Mouse (Mus musculus) heart, postnatal 36 days (tissue): ENCODE data around the gene BC107364. TPM values are rescaled to one million over a fixed set of nuclear protein-coding genes. Genes with fewer than 3 reads are reported as not detected.
"Not testable (repeated sequence)": the region's sequence is repeated elsewhere in the genome, so short reads cannot be mapped to it uniquely, and the experiment has no call there.

Experiments used
- DNase-seq, 2 experiments: peaks; one replicate each; pipeline ENCODE4 v3.0.0; 2021 to 2022
- intact Hi-C: fragments of 180-260 bp; cut with DNase I; formaldehyde crosslinking; loops from one replicate; pipeline ENCODE4 v1.15.1; 2025
- total RNA-seq, 2 experiments: library from RNA; stranded (reverse); gene quantifications; 2 replicates each; pipeline ENCODE4 v1.2.3; 2021

BC107364 gene
- total RNA-seq, 2 experiments from 2014 or later = not detected

- intact Hi-C loops = no loop called here
- no peak for DNase-seq
Observed at GRCm38 (mm10) chr3:96417850-96418815, 34.0 kb downstream of the BC107364 start.

GRCm38 (mm10) chr3:96416595-96416994 lies 35.5 kb downstream of the BC107364 start:
- intact Hi-C loops = no loop called here
- no peak for DNase-seq

GRCm38 (mm10) chr3:96416056-96416455 lies 36.0 kb downstream of the BC107364 start:
- no peak for DNase-seq
- intact Hi-C loops = no loop called here

GRCm38 (mm10) chr3:96414951-96415327 lies 37.2 kb downstream of the BC107364 start:
- DNase-seq = no peak
- intact Hi-C loops = no loop called here

GRCm38 (mm10) chr3:96414126-96414950 lies 37.8 kb downstream of the BC107364 start:
- intact Hi-C loops = no loop called here
- DNase-seq = peak; percentile 65 to 68

- intact Hi-C loops = no loop called here
Observed at GRCm38 (mm10) chr3:96413581-96414125, 38.5 kb downstream of the BC107364 start.

GRCm38 (mm10) chr3:96411821-96412220 lies 40.3 kb downstream of the BC107364 start:
- no peak for DNase-seq
- intact Hi-C loops = no loop called here

More at GRCm38 (mm10) chr3:96413581-96414125, 38.5 kb downstream of the BC107364 start:
- no peak for DNase-seq

- intact Hi-C loops = no loop called here
- no peak for DNase-seq
Observed at GRCm38 (mm10) chr3:96410966-96411365, 41.1 kb downstream of the BC107364 start.

GRCm38 (mm10) chr3:96409701-96410246 lies 42.3 kb downstream of the BC107364 start:
- intact Hi-C loops = no loop called here
- DNase-seq = no peak

- DNase-seq, intact Hi-C loops: not testable (repeated sequence)
Observed at GRCm38 (mm10) chr3:96408111-96408510, 44.0 kb downstream of the BC107364 start.

GRCm38 (mm10) chr3:96405541-96406503 lies 46.3 kb downstream of the BC107364 start:
- intact Hi-C loops = no loop called here
- DNase-seq = no peak

GRCm38 (mm10) chr3:96405004-96405403 lies 47.1 kb downstream of the BC107364 start:
- intact Hi-C loops = no loop called here
- no peak for DNase-seq

- intact Hi-C loops = no loop called here
- no peak for DNase-seq
Observed at GRCm38 (mm10) chr3:96404450-96404849, 47.7 kb downstream of the BC107364 start.

- intact Hi-C loops = loop anchor here (2.0 kb wide), 1 partner anchor 76 kb away; no protein-coding TSS in a partner anchor
- no peak for DNase-seq
Observed at GRCm38 (mm10) chr3:96403016-96403415, 49.1 kb downstream of the BC107364 start.

- intact Hi-C loops = loop anchor here (2.0 kb wide), 2 partner anchors 69 to 77 kb away; no protein-coding TSS in a partner anchor
- no peak for DNase-seq
Observed at GRCm38 (mm10) chr3:96401832-96402501, 50.1 kb downstream of the BC107364 start.

GRCm38 (mm10) chr3:96401474-96401831 lies 50.7 kb downstream of the BC107364 start:
- intact Hi-C loops = loop anchor here (2.0 kb wide), 1 partner anchor 69 kb away; no protein-coding TSS in a partner anchor
- DNase-seq = no peak

- no peak for DNase-seq
- intact Hi-C loops = no loop called here
Observed at GRCm38 (mm10) chr3:96398911-96399310, 53.2 kb downstream of the BC107364 start.

GRCm38 (mm10) chr3:96396857-96397256 lies 55.2 kb downstream of the BC107364 start:
- intact Hi-C loops = no loop called here

GRCm38 (mm10) chr3:96387202-96387601 lies 64.9 kb downstream of the BC107364 start:
- intact Hi-C loops, DNase-seq: not testable (repeated sequence)

More at GRCm38 (mm10) chr3:96396857-96397256, 55.2 kb downstream of the BC107364 start:
- no peak for DNase-seq
